Mouse (Mus musculus): ENCODE results near the gene Tor4a.

- TF ChIP-seq ZC3H11A (IDR thresholded peaks at IDR 0.05; ENCODE audit: borderline replicate concordance, low read depth, low read length) (no peak), CHD2 (IDR thresholded peaks at IDR 0.05; ENCODE audit: low read depth, low read length) (no peak), ZNF384 (IDR thresholded peaks at IDR 0.05; ENCODE audit: low read depth, low read length) (no peak)
Observed at GRCm38 (mm10) chr2:25177685-25178084, 19.0 kb downstream of the Tor4a start.

Measured in ES-E14 (cell line).